Mouse (Mus musculus) heart, embryonic 15.5 days (tissue): ENCODE measurements around the gene Tex261. TPM values are rescaled to one million over a fixed set of nuclear protein-coding genes. Genes with fewer than 3 reads are reported as not detected.

Experiments
- ATAC-seq: fragments of 200-750 bp; cut with Nextera tagmentation; replicated peaks from 2 replicates; pipeline ENCODE4 v1.8.0; 2017; ENCODE audit warnings: low read depth, moderate TSS enrichment; ENCODE audit not compliant: insufficient number of reproducible peaks, insufficient read depth, low FRiP score
- H3K27ac ChIP-seq: fragments of 300-500 bp; sonication (generic); 2 replicates; pipeline ENCODE4 v1.5.1; 2015; ENCODE audit warnings: mild to moderate bottlenecking, inconsistent platforms
- H3K27me3 ChIP-seq: fragments of 300-500 bp; sonication (generic); 2 replicates; pipeline ENCODE4 v1.6.1; 2015; ENCODE audit warnings: inconsistent platforms
- H3K36me3 ChIP-seq: fragments of 300-500 bp; sonication (generic); 2 replicates; pipeline ENCODE4 v1.6.1; 2015; ENCODE audit warnings: mild to moderate bottlenecking, inconsistent platforms
- H3K4me1 ChIP-seq: fragments of 300-500 bp; sonication (generic); replicated peaks from 2 replicates; pipeline ENCODE4 v1.6.1; 2015; ENCODE audit warnings: inconsistent platforms
- H3K4me2 ChIP-seq: fragments of 300-500 bp; sonication (generic); 2 replicates; pipeline ENCODE4 v1.6.1; 2015; ENCODE audit warnings: inconsistent platforms, mild to moderate bottlenecking, moderate library complexity
- H3K4me3 ChIP-seq: fragments of 300-500 bp; sonication (generic); 2 replicates; pipeline ENCODE4 v1.5.1; 2015; ENCODE audit warnings: mild to moderate bottlenecking, inconsistent platforms
- H3K9ac ChIP-seq: fragments of 300-500 bp; sonication (generic); 2 replicates; pipeline ENCODE4 v1.6.1; 2015; ENCODE audit warnings: mild to moderate bottlenecking, inconsistent platforms
- H3K9me3 ChIP-seq: fragments of 300-500 bp; sonication (generic); replicated peaks from 2 replicates; pipeline ENCODE4 v1.6.1; 2016; ENCODE audit warnings: inconsistent platforms
- WGBS: fragments of 180-500 bp; shearing (Covaris S2); methylation state at CpG from one replicate; pipeline ENCODE4 v1.1.7; 2015; ENCODE audit warnings: mixed read lengths; 5-methylcytosine and 5-hydroxymethylcytosine counted together
- polyA plus RNA-seq: library from polyadenylated mRNA; unstranded; fragments of >200 nt; fragmentation: Nextera tagmentation; extraction: Ambion mirVana; gene quantifications from 2 replicates; pipeline ENCODE4 v1.2.1, GENCODE M21; 2015

Tex261 gene
- polyA plus RNA-seq, 1 experiment from 2014 or later = 74.6 TPM

DNA sequence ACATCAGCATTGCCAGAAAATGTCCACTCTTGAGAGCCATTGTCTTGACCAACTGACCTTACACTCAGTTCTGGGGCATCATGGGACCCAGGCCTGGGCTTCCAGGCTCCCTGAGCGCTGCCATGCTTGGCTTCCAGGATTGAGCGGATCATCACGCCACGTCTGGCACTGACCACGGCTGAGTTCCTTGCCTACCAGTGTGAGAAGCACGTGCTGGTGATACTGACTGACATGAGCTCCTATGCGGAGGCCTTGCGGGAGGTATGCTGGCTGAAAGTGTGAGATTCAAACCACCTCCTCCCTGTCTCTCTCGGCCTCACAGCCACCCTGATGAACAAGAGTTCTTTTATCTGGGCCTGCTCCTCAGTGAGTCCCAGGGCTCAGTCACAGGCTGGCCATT is 19.6 kb downstream of the Tex261 start:
- Histone ChIP-seq H3K4me1 (peaks cover 6% of the 10 kb centered on the region; the same call in 1 of the 2 replicates), H3K9ac (no peak overlapping the region), H3K9me3 (no peaks in the 10 kb centered on the region), H3K27ac (no peak overlapping the region), H3K27me3 (peaks cover 87% of the 10 kb centered on the region), H3K4me2 (no peak overlapping the region), H3K36me3 (no peaks in the 10 kb centered on the region), H3K4me3 (no peak overlapping the region)
- WGBS = 62% methylated on average over 9 of the region's 9 CpGs
- ATAC-seq = no peak

- Histone ChIP-seq H3K4me2 (peak overlapping the region; percentile 39), H3K4me1 (no peaks in the 10 kb centered on the region), H3K27me3 (peaks cover 76% of the 10 kb centered on the region), H3K9ac (no peak overlapping the region), H3K9me3 (no peaks in the 10 kb centered on the region), H3K4me3 (no peak overlapping the region; the same call in 1 of the 2 replicates), H3K36me3 (no peaks in the 10 kb centered on the region), H3K27ac (no peak overlapping the region)
- ATAC-seq = no peak
- 10% methylated on average over 11 of the region's 11 CpGs for WGBS
Measured at GRCm38 (mm10) chr6:83750171-83750684, 25.4 kb downstream of the Tex261 start.

- WGBS = 52% methylated on average over 3 of the region's 3 CpGs
- Histone ChIP-seq H3K9ac (no peak overlapping the region), H3K4me2 (no peak overlapping the region), H3K4me1 (no peaks in the 10 kb centered on the region), H3K27me3 (peaks cover 74% of the 10 kb centered on the region), H3K4me3 (no peak overlapping the region), H3K9me3 (no peaks in the 10 kb centered on the region), H3K36me3 (no peaks in the 10 kb centered on the region), H3K27ac (no peak overlapping the region)
- no peak for ATAC-seq
Measured at GRCm38 (mm10) chr6:83749286-83749685, 26.3 kb downstream of the Tex261 start.

GRCm38 (mm10) chr6:83745466-83745865 is 30.1 kb downstream of the Tex261 start:
- Histone ChIP-seq H3K27ac (no peak overlapping the region), H3K4me3 (no peak overlapping the region), H3K4me1 (no peaks in the 10 kb centered on the region), H3K9me3 (no peaks in the 10 kb centered on the region), H3K9ac (no peak overlapping the region), H3K4me2 (no peak overlapping the region), H3K27me3 (peaks cover 51% of the 10 kb centered on the region), H3K36me3 (no peaks in the 10 kb centered on the region)
- 38% methylated on average over 2 of the region's 2 CpGs for WGBS
- ATAC-seq = no peak

- Histone ChIP-seq H3K27me3 (peaks cover 55% of the 10 kb centered on the region), H3K4me3 (no peak overlapping the region), H3K36me3 (no peaks in the 10 kb centered on the region), H3K27ac (no peak overlapping the region), H3K9ac (no peak overlapping the region), H3K4me1 (no peaks in the 10 kb centered on the region), H3K4me2 (no peak overlapping the region), H3K9me3 (no peaks in the 10 kb centered on the region)
- 66% methylated on average over 5 of the region's 5 CpGs for WGBS
- no peak for ATAC-seq
Measured at GRCm38 (mm10) chr6:83744557-83744956, 31.1 kb downstream of the Tex261 start.

DNA sequence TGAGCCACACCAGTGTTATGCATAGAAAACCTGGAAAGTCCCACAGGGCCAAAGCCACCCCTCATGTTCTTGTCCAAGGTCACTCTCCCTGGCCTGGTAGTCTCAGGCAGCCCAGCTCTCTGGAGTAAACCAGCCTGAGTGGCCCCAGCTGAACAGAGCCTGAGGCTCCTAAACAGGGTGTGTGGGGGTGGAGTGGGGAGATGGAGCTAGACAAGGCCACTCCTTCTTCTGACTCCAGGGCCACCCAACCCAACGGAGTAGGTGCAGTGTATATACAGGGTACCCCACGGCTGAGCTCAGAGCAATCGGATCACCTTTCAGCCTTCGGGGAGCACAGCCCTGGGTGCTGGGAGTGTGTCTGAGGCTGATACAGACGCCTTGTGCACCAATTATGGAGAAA is 31.5 kb downstream of the Tex261 start:
- ATAC-seq = no peak
- Histone ChIP-seq H3K9ac (no peak overlapping the region), H3K4me2 (no peak overlapping the region), H3K27me3 (peaks cover 53% of the 10 kb centered on the region), H3K4me3 (no peak overlapping the region), H3K36me3 (no peaks in the 10 kb centered on the region), H3K27ac (no peak overlapping the region), H3K9me3 (no peaks in the 10 kb centered on the region), H3K4me1 (no peaks in the 10 kb centered on the region)
- 62% methylated on average over 5 of the region's 5 CpGs for WGBS

DNA sequence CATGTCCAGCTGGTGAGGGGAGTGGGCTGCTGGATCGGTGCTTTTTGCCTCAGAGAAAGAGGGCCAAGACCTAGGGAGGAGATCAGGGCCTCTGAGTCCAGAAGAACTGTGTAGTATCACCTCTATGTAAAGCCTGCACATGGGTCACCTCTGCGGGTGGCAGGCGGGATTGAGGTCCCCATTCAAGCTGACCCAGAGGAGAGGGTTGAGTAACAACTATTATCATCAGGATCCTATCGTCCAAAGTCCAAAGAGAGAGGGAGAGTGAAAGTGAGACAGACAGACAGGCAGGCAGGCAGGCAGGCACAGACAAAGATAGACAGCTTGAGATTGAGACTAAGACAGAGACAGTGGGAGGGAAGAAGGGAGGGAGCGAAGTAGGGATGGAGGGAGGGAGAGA is 32.4 kb downstream of the Tex261 start:
- 67% methylated on average over 5 of the region's 5 CpGs for WGBS
- no peak for ATAC-seq
- H3K27me3 ChIP-seq = peaks cover 46% of the 10 kb centered on the region

GRCm38 (mm10) chr6:83742761-83743160 is 32.9 kb downstream of the Tex261 start, which contains the start of gene Atp6v1b1:
Gene Atp6v1b1 (plus strand): TSS chr6:83742990.
- no peak within 1 kb of the TSS for H3K4me3 ChIP-seq
- H3K36me3 ChIP-seq = no peaks in the 10 kb centered on the region
- no peak for ATAC-seq
- H3K27ac ChIP-seq = no peak within 1 kb of the TSS
- no peaks in the 10 kb centered on the region for H3K4me1 ChIP-seq
- H3K27me3 ChIP-seq = peaks cover 46% of the 10 kb centered on the region
- 40% methylated on average over 5 of the region's 5 CpGs for WGBS
- H3K9me3 ChIP-seq = no peaks in the 10 kb centered on the region
- H3K9ac ChIP-seq = no peak within 1 kb of the TSS
- no peak within 1 kb of the TSS for H3K4me2 ChIP-seq

More for the DNA sequence above, 32.4 kb downstream of the Tex261 start:
- Histone ChIP-seq H3K27ac (no peak overlapping the region), H3K4me1 (no peaks in the 10 kb centered on the region), H3K36me3 (no peaks in the 10 kb centered on the region), H3K9ac (no peak overlapping the region), H3K4me2 (no peak overlapping the region), H3K9me3 (no peaks in the 10 kb centered on the region), H3K4me3 (no peak overlapping the region)

- Histone ChIP-seq H3K27ac (no peak overlapping the region), H3K36me3 (no peaks in the 10 kb centered on the region), H3K4me2 (no peak overlapping the region), H3K9me3 (no peaks in the 10 kb centered on the region), H3K4me1 (no peaks in the 10 kb centered on the region), H3K4me3 (no peak overlapping the region), H3K27me3 (peaks cover 37% of the 10 kb centered on the region), H3K9ac (no peak overlapping the region)
- WGBS = 63% methylated on average over 6 of the region's 6 CpGs
- no peak for ATAC-seq
Measured at GRCm38 (mm10) chr6:83738596-83738995, 37.0 kb downstream of the Tex261 start.

GRCm38 (mm10) chr6:83737311-83737710 is 38.3 kb downstream of the Tex261 start:
- Histone ChIP-seq H3K9ac (no peak overlapping the region), H3K36me3 (no peaks in the 10 kb centered on the region), H3K9me3 (no peaks in the 10 kb centered on the region), H3K4me2 (no peak overlapping the region), H3K27me3 (peaks cover 38% of the 10 kb centered on the region), H3K4me1 (no peaks in the 10 kb centered on the region), H3K4me3 (no peak overlapping the region), H3K27ac (no peak overlapping the region)
- no peak for ATAC-seq
- WGBS = 34% methylated on average over 12 of the region's 13 CpGs

DNA sequence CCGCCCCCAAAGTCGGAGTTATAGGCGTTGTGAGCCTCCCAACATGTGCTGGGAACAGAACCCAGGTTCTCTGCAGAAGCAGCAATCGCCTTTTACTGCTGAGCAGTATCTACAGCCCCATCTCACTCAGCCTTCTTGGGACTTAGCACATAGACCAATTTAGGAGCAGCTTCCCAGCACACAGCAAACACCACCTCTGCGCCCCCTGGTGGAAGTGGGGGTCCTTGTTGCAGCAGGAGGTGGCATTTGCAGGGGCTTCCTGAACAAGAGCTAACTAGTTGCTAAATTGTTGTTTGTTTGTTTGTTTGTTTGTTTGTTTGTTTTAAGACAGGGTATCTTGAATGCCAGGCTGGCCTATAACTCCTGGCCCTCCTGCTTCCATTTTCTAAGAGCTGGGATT is 44.5 kb downstream of the Tex261 start:
- WGBS = 21% methylated on average over 5 of the region's 5 CpGs
- H3K9me3 ChIP-seq = no peaks in the 10 kb centered on the region
- H3K9ac ChIP-seq = no peak overlapping the region
- H3K36me3 ChIP-seq = no peaks in the 10 kb centered on the region
- no peak overlapping the region for H3K4me3 ChIP-seq
- H3K27ac ChIP-seq = no peak overlapping the region
- H3K4me1 ChIP-seq = no peaks in the 10 kb centered on the region
- no peak overlapping the region for H3K4me2 ChIP-seq
- peaks cover 58% of the 10 kb centered on the region for H3K27me3 ChIP-seq
- ATAC-seq = no peak

DNA sequence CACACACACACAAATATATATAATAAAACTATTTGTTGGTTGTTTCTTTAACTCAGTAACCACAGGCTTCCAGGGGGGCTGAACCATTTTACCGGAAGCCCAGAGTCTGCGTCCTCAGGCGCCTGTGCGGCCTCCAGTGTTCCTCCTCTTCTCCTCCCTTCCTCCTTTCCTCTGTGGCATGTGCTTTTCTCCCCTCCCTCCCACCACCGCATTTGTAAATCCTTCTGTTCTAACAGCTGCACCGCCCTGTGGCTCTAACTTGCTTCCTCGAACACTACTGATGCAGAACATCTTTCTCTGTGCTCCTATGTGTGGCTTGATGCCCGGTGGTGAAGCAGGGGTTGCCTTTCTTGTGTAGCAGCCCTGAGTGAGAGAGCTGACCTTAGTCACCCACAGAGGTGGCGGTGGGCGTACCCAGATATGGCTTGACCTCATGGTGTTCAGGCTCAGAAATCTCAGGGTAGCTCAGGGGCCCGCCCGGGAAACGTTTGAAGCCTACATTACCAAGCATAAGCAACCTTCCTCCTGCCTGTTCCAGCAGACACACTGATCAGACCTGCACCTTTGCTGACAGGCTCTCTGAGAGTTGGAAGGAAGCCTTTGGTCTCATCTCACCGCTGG is 46.2 kb downstream of the Tex261 start:
- Histone ChIP-seq H3K27ac (no peak overlapping the region), H3K36me3 (no peaks in the 10 kb centered on the region), H3K4me3 (no peak overlapping the region), H3K27me3 (peaks cover 59% of the 10 kb centered on the region), H3K9ac (no peak overlapping the region), H3K4me2 (no peak overlapping the region), H3K9me3 (no peaks in the 10 kb centered on the region), H3K4me1 (no peaks in the 10 kb centered on the region)
- WGBS = 54% methylated on average over 14 of the region's 14 CpGs
- no peak for ATAC-seq
